Mouse (Mus musculus) neural tube, embryonic 14.5 days (tissue): ENCODE measurements around the gene Gm21860. TPM values are rescaled to one million over a fixed set of nuclear protein-coding genes. Genes with fewer than 3 reads are reported as not detected.
"Not testable (repeated sequence)": the region's sequence is repeated elsewhere in the genome, so short reads cannot be mapped to it uniquely, and the experiment has no call there.

Experiments used
- ATAC-seq: fragments of 200-750 bp; cut with Nextera tagmentation; 2 replicates; pipeline ENCODE4 v1.8.0; 2017; ENCODE audit warnings: low read depth, mild to moderate bottlenecking, moderate TSS enrichment, moderate library complexity
- H3K27ac ChIP-seq: fragments of 300-500 bp; sonication (generic); 2 replicates; pipeline ENCODE4 v1.5.1; 2014; ENCODE audit warnings: low read depth, mild to moderate bottlenecking, control low read depth, low read length, moderate library complexity, mixed read lengths
- H3K27me3 ChIP-seq: fragments of 300-500 bp; sonication (generic); 2 replicates; pipeline ENCODE4 v1.6.1; 2014; ENCODE audit warnings: low read length; ENCODE audit not compliant: control insufficient read depth, insufficient read depth
- H3K36me3 ChIP-seq: fragments of 300-500 bp; sonication (generic); 2 replicates; pipeline ENCODE4 v1.6.1; 2014; ENCODE audit warnings: low read length, mixed read lengths; ENCODE audit not compliant: control insufficient read depth, insufficient read depth
- H3K4me1 ChIP-seq: fragments of 300-500 bp; sonication (generic); 2 replicates; pipeline ENCODE4 v1.6.1; 2014; ENCODE audit warnings: low read length; ENCODE audit not compliant: control insufficient read depth, insufficient read depth
- H3K4me2 ChIP-seq: fragments of 300-500 bp; sonication (generic); 2 replicates; pipeline ENCODE4 v1.6.1; 2014; ENCODE audit warnings: mild to moderate bottlenecking, low read depth, low read length, control low read depth
- H3K4me3 ChIP-seq: fragments of 300-500 bp; sonication (generic); 2 replicates; pipeline ENCODE4 v1.5.1; 2014; ENCODE audit warnings: low read depth, low read length, control low read depth, mixed read lengths
- H3K9ac ChIP-seq: fragments of 300-500 bp; sonication (generic); replicated peaks from 2 replicates; pipeline ENCODE4 v1.6.1; 2014; ENCODE audit warnings: low read depth, mild to moderate bottlenecking, control low read depth, low read length, mixed read lengths
- H3K9me3 ChIP-seq: fragments of 300-500 bp; sonication (generic); 2 replicates; pipeline ENCODE4 v1.6.1; 2016; ENCODE audit warnings: low read length; ENCODE audit not compliant: control insufficient read depth
- WGBS: fragments of 180-500 bp; shearing (Covaris S2); extraction: QIAGEN DNeasy Blood & Tissue Kit; methylation state at CpG from one replicate; pipeline ENCODE4 v1.1.7; 2014; 5-methylcytosine and 5-hydroxymethylcytosine counted together
- polyA plus RNA-seq: library from polyadenylated mRNA; unstranded; fragments of >200 nt; fragmentation: Nextera tagmentation; extraction: Ambion mirVana; gene quantifications from 2 replicates; pipeline ENCODE4 v1.2.1, GENCODE M21; 2014

Gm21860 gene
- polyA plus RNA-seq, 1 experiment from 2014 or later: not detected

- WGBS: 92% methylated on average over 9 of the region's 9 CpGs
- H3K9ac ChIP-seq, H3K4me2 ChIP-seq, ATAC-seq, H3K9me3 ChIP-seq, H3K4me1 ChIP-seq, H3K36me3 ChIP-seq, H3K27me3 ChIP-seq, H3K4me3 ChIP-seq, H3K27ac ChIP-seq: not testable (repeated sequence)
Observed at GRCm38 (mm10) chrY:90718021-90718420, 36.6 kb downstream of the Gm21860 start.

DNA sequence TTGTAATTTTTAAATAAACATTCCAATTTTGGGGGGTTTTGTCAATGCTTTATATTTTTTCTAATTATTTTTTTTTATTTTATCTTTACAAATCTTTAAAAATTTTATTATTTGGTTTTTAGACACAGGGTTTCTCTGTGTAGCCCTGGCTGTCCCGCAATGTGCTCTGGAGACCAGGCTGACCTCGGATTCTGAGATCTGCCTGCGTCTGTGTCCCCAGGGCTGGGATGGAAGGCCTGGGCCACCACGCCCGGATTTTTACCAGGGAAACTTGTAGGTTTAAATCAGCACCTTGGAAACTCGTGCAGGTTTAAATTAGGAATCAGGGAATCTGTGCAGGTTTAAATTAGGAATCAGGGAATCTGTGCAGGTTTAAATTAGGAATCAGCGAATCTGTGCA is 37.1 kb downstream of the Gm21860 start:
- not testable (repeated sequence) for ATAC-seq, H3K9ac ChIP-seq
- 67% methylated on average over 7 of the region's 7 CpGs for WGBS

More for the DNA sequence above, 37.1 kb downstream of the Gm21860 start:
- H3K36me3 ChIP-seq, H3K4me1 ChIP-seq, H3K4me2 ChIP-seq, H3K9me3 ChIP-seq, H3K27me3 ChIP-seq, H3K4me3 ChIP-seq, H3K27ac ChIP-seq: not testable (repeated sequence)

Other genes with a start within 250 kb of the Gm21860 start
- gene Gm47283, start 29.9 kb upstream of the Gm21860 start, polyA plus RNA-seq: not detected in 2 replicates
- gene Gm21748, start 84.4 kb upstream of the Gm21860 start, polyA plus RNA-seq: not detected in 2 replicates